Mouse (Mus musculus) embryonic facial prominence, embryonic 14.5 days (tissue): Measurements from ENCODE around the gene Flt3l. TPM values are rescaled to one million over a fixed set of nuclear protein-coding genes. Genes with fewer than 3 reads are reported as not detected.
"Not testable (repeated sequence)": the region's sequence is repeated elsewhere in the genome, so short reads cannot be mapped to it uniquely, and the experiment has no call there.

Source experiments
- ATAC-seq: fragments of 200-750 bp; cut with Nextera tagmentation; 2 replicates; pipeline ENCODE4 v1.8.0; 2017; ENCODE audit warnings: low read depth, moderate number of reproducible peaks, moderate TSS enrichment
- DNase-seq: peaks from one replicate; pipeline ENCODE4 v3.0.0-alpha.2; 2015; ENCODE audit warnings: low spot score
- H3K27ac ChIP-seq: fragments of 300-500 bp; sonication (generic); replicated peaks from 2 replicates; pipeline ENCODE4 v1.5.1; 2014; ENCODE audit warnings: low read depth, mild to moderate bottlenecking, low read length, moderate library complexity
- H3K27me3 ChIP-seq: fragments of 300-500 bp; sonication (generic); replicated peaks from 2 replicates; pipeline ENCODE4 v1.6.1; 2014; ENCODE audit warnings: low read length; ENCODE audit not compliant: control insufficient read depth, insufficient read depth
- H3K36me3 ChIP-seq: fragments of 300-500 bp; sonication (generic); 2 replicates; pipeline ENCODE4 v1.6.1; 2014; ENCODE audit warnings: low read length, mixed read lengths; ENCODE audit not compliant: control insufficient read depth, insufficient read depth
- H3K4me1 ChIP-seq: fragments of 300-500 bp; sonication (generic); 2 replicates; pipeline ENCODE4 v1.6.1; 2014; ENCODE audit warnings: antibody characterized with exemption, low read length; ENCODE audit not compliant: control insufficient read depth, insufficient read depth
- H3K4me2 ChIP-seq: fragments of 300-500 bp; sonication (generic); 2 replicates; pipeline ENCODE4 v1.6.1; 2014; ENCODE audit warnings: low read depth, mild to moderate bottlenecking, low read length, moderate library complexity, mixed read lengths
- H3K4me3 ChIP-seq: fragments of 300-500 bp; sonication (generic); 2 replicates; pipeline ENCODE4 v1.5.1; 2014; ENCODE audit warnings: low read depth, mild to moderate bottlenecking, low read length
- H3K9ac ChIP-seq: fragments of 300-500 bp; sonication (generic); 2 replicates; pipeline ENCODE4 v1.6.1; 2014; ENCODE audit warnings: low read depth, mild to moderate bottlenecking, low read length, moderate library complexity, mixed read lengths
- H3K9me3 ChIP-seq: fragments of 300-500 bp; sonication (generic); 2 replicates; pipeline ENCODE4 v1.6.1; 2016; ENCODE audit warnings: low read length; ENCODE audit not compliant: control insufficient read depth
- WGBS: fragments of 180-500 bp; shearing (Covaris S2); extraction: QIAGEN DNeasy Blood & Tissue Kit; methylation state at CpG from one replicate; pipeline ENCODE4 v1.1.7; 2014; 5-methylcytosine and 5-hydroxymethylcytosine counted together
- polyA plus RNA-seq: library from polyadenylated mRNA; unstranded; fragments of >200 nt; fragmentation: Nextera tagmentation; extraction: Ambion mirVana; gene quantifications from 2 replicates; pipeline ENCODE4 v1.2.1, GENCODE M21; 2014

The Flt3l gene
- polyA plus RNA-seq, 1 experiment from 2014 or later, result 2.3 TPM

DNA sequence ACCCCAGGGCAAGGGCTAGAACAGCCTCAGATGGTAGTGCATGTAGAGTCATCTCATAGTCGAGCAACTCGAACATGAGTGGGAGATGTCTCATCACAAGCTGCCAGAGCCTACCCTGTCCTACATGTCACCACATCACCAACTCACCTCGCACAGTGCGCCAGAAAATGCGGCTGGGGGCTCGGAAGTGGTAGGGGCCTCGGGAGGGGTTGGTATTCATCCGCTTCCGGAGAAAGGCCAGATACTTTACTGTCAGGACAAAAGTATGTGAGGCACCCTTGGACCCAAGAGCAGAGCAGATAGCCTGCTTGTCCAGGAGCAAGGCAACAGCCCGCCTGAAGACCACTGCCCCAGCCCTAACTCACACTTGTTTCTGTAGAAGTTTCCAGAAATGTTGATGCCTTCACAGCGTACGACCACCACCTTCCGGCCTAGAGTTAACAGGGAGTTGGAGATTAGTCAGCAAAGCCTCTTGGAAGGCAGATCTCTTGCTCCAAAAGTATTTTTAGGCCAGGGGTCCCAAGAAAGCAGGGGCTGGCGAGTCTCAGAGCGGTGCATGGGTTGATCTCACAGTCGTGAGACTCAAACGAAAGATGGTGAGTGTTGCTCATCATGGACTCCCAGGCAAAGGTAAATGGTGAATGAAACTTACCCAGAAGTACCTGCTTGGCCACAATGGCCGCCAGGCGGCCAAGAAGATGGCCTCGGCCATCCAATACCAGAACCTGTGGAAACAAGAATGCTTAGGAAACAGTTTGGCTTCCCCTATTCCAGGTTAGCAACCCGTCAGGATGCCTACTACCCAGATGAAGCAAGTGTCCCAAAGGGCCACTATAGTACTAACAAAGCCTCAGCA is 9.2 kb downstream of the Flt3l start:
- H3K9ac ChIP-seq, result peak overlapping the region; percentile 99
- H3K27me3 ChIP-seq, result no peaks in the 10 kb centered on the region
- H3K36me3 ChIP-seq, result peaks cover 43% of the 10 kb centered on the region
- H3K4me2 ChIP-seq, result peak overlapping the region; percentile 95
- H3K9me3 ChIP-seq, result no peaks in the 10 kb centered on the region
- peak overlapping the region; percentile 92 for H3K27ac ChIP-seq
- no peak for ATAC-seq
- WGBS, result 43% methylated on average over 21 of the region's 21 CpGs
- peak overlapping the region; percentile 70 for H3K4me3 ChIP-seq
- DNase-seq, result no peak
- peaks cover 26% of the 10 kb centered on the region for H3K4me1 ChIP-seq

DNA sequence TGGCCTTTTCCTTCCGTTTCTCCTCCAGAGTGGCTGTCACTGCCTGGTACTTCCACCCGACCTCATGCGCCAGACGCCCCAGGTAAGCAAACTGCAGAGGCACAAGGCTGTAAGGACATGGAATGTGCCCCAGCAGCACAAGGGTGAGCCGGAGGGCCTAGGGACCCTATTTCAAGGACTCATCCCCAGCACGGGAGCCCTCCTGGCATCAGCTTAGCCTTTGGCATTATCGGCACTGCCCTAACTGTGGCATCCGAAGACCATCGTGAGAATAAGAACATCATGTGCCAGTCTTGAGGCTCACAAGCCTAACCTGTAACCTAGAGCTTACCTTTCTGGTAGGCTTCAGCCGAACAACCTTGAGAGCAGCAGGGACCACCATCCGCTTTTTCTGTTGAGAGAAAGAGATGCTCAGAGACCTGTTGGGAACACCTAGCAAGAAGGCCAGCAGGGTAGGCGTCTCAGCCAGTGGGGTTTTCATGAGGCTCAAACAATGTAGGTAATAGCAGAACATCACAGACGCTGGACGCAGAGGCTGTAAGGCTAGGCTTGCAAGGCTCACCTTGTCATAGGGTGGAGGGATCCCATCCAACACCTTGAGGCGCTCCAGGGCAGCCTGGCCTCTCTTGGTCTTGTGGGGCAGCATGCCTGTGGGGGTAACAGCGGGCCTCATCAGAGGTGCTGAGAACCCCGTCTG is 9.9 kb downstream of the Flt3l start:
- DNase-seq (no peak), ATAC-seq (no peak)
- peaks cover 26% of the 10 kb centered on the region for H3K4me1 ChIP-seq
- H3K4me3 ChIP-seq, result peak overlapping the region; percentile 70
- peak overlapping the region; percentile 95 for H3K4me2 ChIP-seq
- peak overlapping the region; percentile 92 for H3K27ac ChIP-seq
- 77% methylated on average over 17 of the region's 17 CpGs for WGBS
- no peaks in the 10 kb centered on the region for H3K9me3 ChIP-seq
- H3K27me3 ChIP-seq, result no peaks in the 10 kb centered on the region
- H3K9ac ChIP-seq, result peak overlapping the region; percentile 99
- H3K36me3 ChIP-seq, result peaks cover 51% of the 10 kb centered on the region

DNA sequence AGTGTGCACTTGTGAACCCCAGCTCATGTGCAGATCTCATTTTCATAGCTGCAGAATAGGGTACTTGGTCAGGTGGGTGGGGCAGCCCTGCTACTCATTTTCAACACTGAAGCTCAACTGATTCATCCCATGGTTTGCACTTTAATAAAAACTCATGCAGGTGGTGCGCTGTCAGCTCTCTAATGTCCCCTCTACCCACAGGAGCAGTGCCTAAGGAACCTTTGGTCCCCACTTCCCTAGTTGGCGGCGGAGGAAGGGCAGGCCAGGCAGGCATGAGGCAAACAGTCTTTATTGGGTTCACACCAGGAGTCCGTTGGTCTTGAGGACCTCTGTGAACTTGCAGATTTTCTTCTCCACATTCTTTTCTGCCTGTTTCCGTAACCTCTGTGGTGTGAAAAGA is 10.6 kb downstream of the Flt3l start:
- H3K9ac ChIP-seq, result peak overlapping the region; percentile 99; the same call in 1 of the 2 replicates

DNA sequence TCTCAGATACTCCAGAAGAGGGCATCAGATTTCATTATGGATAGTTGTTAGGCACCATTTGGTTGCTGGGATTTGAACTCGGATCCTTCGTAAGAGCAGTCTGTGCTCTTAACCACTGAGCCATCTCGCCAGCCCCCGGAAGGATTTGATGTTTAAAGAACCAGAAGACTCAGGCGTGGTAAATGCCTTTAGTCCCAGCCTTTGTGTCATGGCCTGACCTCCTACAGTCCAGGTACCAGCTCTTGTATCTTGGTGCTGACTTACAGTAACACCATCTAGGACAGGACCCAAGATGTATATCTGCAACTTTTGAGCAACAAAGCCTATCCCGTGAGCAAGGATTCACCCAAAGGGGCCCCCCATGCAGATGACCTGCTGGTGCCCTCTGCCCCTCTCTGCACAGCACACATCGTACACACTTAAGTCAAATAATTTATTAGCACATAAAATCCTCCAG is 11.1 kb downstream of the Flt3l start:
- ATAC-seq (no peak), DNase-seq (peak; percentile 61)
- Histone ChIP-seq H3K36me3 (peaks cover 62% of the 10 kb centered on the region), H3K27me3 (no peaks in the 10 kb centered on the region), H3K9me3 (no peaks in the 10 kb centered on the region), H3K4me2 (peak overlapping the region; percentile 52), H3K4me3 (0 out of 2 replicates have a peak overlapping the region, but pooled peaks have one; percentile 0), H3K27ac (peak overlapping the region; percentile 87), H3K9ac (no peak overlapping the region), H3K4me1 (peaks cover 26% of the 10 kb centered on the region)
- 18% methylated on average over 7 of the region's 7 CpGs for WGBS

More for the DNA sequence above, 10.6 kb downstream of the Flt3l start:
- DNase-seq, H3K9me3 ChIP-seq, H3K27me3 ChIP-seq, ATAC-seq: not testable (repeated sequence)
- Histone ChIP-seq H3K4me3 (0 out of 2 replicates have a peak overlapping the region, but pooled peaks have one; percentile 0), H3K4me2 (peak overlapping the region; percentile 52; the same call in 1 of the 2 replicates), H3K36me3 (peaks cover 57% of the 10 kb centered on the region), H3K4me1 (peaks cover 26% of the 10 kb centered on the region), H3K27ac (0 out of 2 replicates have a peak overlapping the region, but pooled peaks have one; percentile 92)
- WGBS, result 70% methylated on average over 5 of the region's 5 CpGs

DNA sequence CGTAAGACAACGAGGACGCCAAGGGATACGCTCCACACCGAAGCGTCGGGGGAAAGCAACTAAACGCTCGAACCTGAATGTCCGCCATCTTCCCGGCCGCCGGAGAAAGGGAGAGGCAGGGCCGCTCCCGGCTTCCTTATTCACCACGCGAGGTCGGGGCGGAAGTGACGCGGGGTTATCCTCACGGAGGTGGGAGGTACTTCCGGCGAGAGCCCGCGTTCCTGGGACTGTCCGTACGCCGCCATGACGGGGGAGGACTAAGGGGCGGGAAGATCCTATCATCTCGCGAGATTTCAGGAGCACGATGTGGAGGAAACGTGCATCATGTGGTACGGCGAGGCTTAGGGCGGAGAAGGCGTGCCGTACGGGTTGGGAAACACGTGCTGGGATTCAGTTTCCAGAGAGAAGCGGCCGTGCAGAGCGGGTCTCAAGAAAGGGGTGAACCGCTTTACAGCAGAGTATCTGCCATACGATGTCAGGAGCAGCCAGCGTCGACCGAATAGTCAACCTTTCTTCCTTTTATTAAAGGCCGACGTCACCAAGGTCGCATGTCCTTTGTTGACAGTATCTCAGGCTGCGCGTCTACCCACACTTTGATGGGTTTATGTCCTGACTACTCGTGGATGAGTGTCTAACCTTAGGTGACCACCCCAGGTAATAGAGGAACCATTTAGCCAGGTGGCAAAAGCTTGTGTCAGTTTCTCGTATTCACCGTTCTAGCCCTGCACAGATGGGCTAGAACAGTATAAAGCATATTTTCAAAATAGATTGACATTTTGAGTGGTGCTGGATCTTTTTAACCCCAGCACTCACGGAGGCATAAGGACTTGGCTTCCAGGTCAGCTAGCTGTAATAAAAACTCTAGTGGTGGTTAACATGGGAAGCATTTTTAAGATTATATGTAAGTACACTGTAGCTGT is 11.7 kb downstream of the Flt3l start, which contains the start of gene Rps11:
Gene Rps11 (minus strand): TSS at position 216 of the 920 bp plus-strand sequence.
- WGBS, result under 1% methylated on average over 58 of the region's 59 CpGs
- Histone ChIP-seq H3K9me3 (no peaks in the 10 kb centered on the region), H3K27me3 (no peaks in the 10 kb centered on the region), H3K4me3 (peak within 1 kb of the TSS; percentile 97), H3K36me3 (peaks cover 69% of the 10 kb centered on the region), H3K4me2 (peak within 1 kb of the TSS; percentile 70), H3K4me1 (peaks cover 21% of the 10 kb centered on the region), H3K9ac (peak within 1 kb of the TSS; percentile 99), H3K27ac (peak within 1 kb of the TSS; percentile 92)
- ATAC-seq (peak; percentile 86), DNase-seq (peak; percentile 100)

DNA sequence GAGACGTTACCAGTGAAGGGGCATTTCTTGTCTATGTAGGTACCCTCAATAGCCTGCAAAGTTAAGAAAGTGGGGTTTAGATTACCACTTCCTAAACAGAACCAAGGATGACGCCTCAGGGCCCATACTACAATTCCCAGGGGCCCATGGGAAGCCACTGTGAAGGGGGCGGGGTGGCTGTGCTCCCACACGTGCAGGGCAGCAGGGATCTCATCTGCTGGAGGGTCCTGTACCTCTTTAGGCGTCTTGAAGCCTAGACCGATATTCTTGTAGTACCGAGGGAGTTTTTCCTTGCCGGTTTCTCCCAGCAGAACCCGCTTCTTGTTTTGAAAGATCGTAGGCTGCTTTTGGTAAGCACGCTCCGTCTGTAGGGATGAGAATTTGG is 13.1 kb downstream of the Flt3l start:
- Histone ChIP-seq H3K27ac (peak overlapping the region; percentile 92), H3K27me3 (no peaks in the 10 kb centered on the region), H3K9me3 (no peaks in the 10 kb centered on the region), H3K4me2 (peak overlapping the region; percentile 70), H3K9ac (peak overlapping the region; percentile 99), H3K4me1 (peaks cover 21% of the 10 kb centered on the region), H3K36me3 (peaks cover 78% of the 10 kb centered on the region), H3K4me3 (peak overlapping the region; percentile 97)
- ATAC-seq (no peak), DNase-seq (no peak)
- WGBS, result 12% methylated on average over 12 of the region's 12 CpGs

DNA sequence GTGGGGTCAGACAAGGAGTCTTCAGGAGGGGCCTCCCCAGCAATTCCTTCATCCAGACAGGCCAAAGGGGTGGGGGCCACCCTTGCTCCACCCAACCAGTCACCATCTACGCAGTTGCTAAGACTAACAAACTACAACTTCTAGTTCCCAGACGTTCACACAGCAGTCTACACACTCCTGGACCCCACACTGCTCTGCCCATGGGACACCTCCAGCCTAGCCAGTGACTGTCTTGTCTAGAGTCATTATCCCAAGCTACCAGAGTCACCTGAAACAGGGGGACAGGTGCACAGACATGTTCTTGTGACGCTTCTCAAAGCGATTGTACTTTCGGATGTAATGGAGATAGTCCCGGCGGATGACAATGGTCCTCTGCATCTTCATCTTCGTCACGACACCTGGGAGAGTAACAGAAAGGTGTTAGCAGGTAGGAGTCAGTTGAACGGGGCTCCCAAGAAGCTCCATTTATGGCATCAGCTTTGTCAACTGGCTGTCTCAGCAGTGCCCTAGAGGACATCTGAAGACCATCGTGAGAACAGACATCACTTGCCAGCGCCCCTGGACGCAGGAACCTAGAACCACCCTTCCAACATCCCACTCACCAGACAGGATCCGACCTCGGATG is 13.6 kb downstream of the Flt3l start:
- Histone ChIP-seq H3K9ac (peak overlapping the region; percentile 99), H3K27ac (no peak overlapping the region), H3K27me3 (no peaks in the 10 kb centered on the region), H3K36me3 (peaks cover 78% of the 10 kb centered on the region), H3K9me3 (no peaks in the 10 kb centered on the region), H3K4me3 (peak overlapping the region; percentile 97), H3K4me1 (peaks cover 21% of the 10 kb centered on the region), H3K4me2 (peak overlapping the region; percentile 70)
- ATAC-seq (no peak), DNase-seq (no peak)
- WGBS, result 79% methylated on average over 15 of the region's 15 CpGs
